Mouse (Mus musculus): ENCODE data around the gene Apoh. TPM values are rescaled to one million over a fixed set of nuclear protein-coding genes. Genes with fewer than 3 reads are reported as not detected.

Gene Apoh
- total RNA-seq, 4 experiments from 2014 or later: not detected

Other genes starting within 250 kb of the Apoh start
- gene Prkca, start 574 bp downstream of the Apoh start, total RNA-seq (2022): 10 to 100 TPM; 28.2 to 38.1 (median 33.4) TPM
- 10 to 100 TPM in 3 of 4 experiments, 1 to 10 TPM in 1; 9.3 to 12.4 (median 11.4) TPM for gene Cep112, start 81.8 kb downstream of the Apoh start, total RNA-seq (2022)